Mouse (Mus musculus) ES-E14 (cell line): ENCODE data around the gene Hoxd11. TPM values are rescaled to one million over a fixed set of nuclear protein-coding genes. Genes with fewer than 3 reads are reported as not detected.

Experiments
- DNase-seq: peaks from one replicate; pipeline ENCODE4 v3.0.0-alpha.2; 2013; ENCODE audit warnings: low read depth, low spot score
- H3K27ac ChIP-seq: 2 replicates; pipeline ENCODE4 v1.5.1; 2012; ENCODE audit warnings: low read depth, mild to moderate bottlenecking, low read length, moderate library complexity, mixed read lengths; ENCODE audit not compliant: poor library complexity, insufficient read depth, severe bottlenecking
- H3K36me3 ChIP-seq: 2 replicates; pipeline ENCODE4 v1.6.1; 2012; ENCODE audit warnings: mild to moderate bottlenecking, low read length, moderate library complexity, mixed read lengths; ENCODE audit not compliant: control insufficient read depth, poor library complexity, insufficient read depth, severe bottlenecking
- H3K4me1 ChIP-seq, 2 experiments: fragments of 150-350 bp in 1 of 2; sonication (generic) in 1 of 2; 2 replicates each; pipeline ENCODE4 v1.6.1; 2012; ENCODE audit warnings: low read length in 2 of 2, mild to moderate bottlenecking in 1 of 2, mixed read lengths in 1 of 2; ENCODE audit not compliant: control insufficient read depth in 2 of 2, insufficient read depth in 2 of 2, poor library complexity in 1 of 2
- H3K4me3 ChIP-seq, 2 experiments: fragments of 150-350 bp in 1 of 2; sonication (generic) in 1 of 2; 2 replicates each; pipeline ENCODE4 v1.5.1; 2012; ENCODE audit warnings: low read length in 2 of 2, low read depth in 1 of 2, mild to moderate bottlenecking in 1 of 2, mixed read lengths in 1 of 2; ENCODE audit not compliant: insufficient read depth in 1 of 2, poor library complexity in 1 of 2, severe bottlenecking in 1 of 2
- H3K9ac ChIP-seq: 2 replicates; pipeline ENCODE4 v1.6.1; 2012; ENCODE audit warnings: low read depth, mild to moderate bottlenecking, low read length, mixed read lengths; ENCODE audit not compliant: poor library complexity, insufficient read depth, severe bottlenecking
- H3K9me3 ChIP-seq: fragments of 150-350 bp; sonication (generic); 2 replicates; pipeline ENCODE4 v1.6.1; 2012; ENCODE audit warnings: low read depth, mild to moderate bottlenecking, low read length; ENCODE audit not compliant: control insufficient read depth, insufficient read depth
- CHD2 ChIP-seq: IDR thresholded peaks from 2 replicates; pipeline ENCODE4 v1.6.1; 2014; ENCODE audit warnings: mild to moderate bottlenecking, low read depth, low read length, inconsistent platforms
- HCFC1 ChIP-seq: IDR thresholded peaks from 2 replicates; pipeline ENCODE4 v1.6.1; 2012; ENCODE audit warnings: low read length, inconsistent platforms, borderline replicate concordance; ENCODE audit not compliant: insufficient read depth
- MAFK ChIP-seq: IDR thresholded peaks from 2 replicates; pipeline ENCODE4 v1.6.1; 2014; ENCODE audit warnings: mild to moderate bottlenecking, low read depth, low read length, inconsistent platforms; ENCODE audit not compliant: insufficient read depth
- ZC3H11A ChIP-seq: IDR thresholded peaks from 2 replicates; pipeline ENCODE4 v1.6.1; 2012; ENCODE audit warnings: low read depth, mild to moderate bottlenecking, inconsistent platforms, low read length, borderline replicate concordance
- ZNF384 ChIP-seq: IDR thresholded peaks from 2 replicates; pipeline ENCODE4 v1.6.1; 2012; ENCODE audit warnings: low read depth, low read length, inconsistent platforms
- in situ Hi-C, 2 experiments: fragments of 600-800 bp; cut with MboI; formaldehyde crosslinking; loops; one replicate each; pipeline ENCODE4 v1.15.1; 2025; ENCODE audit warnings: low sequenced_read_pairs in 2 of 2, inconsistent platforms in 1 of 2; ENCODE audit not compliant: unreplicated experiment in 2 of 2
- total RNA-seq: library from RNA; depleted of rRNA; stranded (reverse); fragments of 300-350 nt; gene quantifications from 2 replicates; pipeline ENCODE4 v1.2.3, GENCODE M21; 2012

Hoxd11 gene
- total RNA-seq, 1 experiment, result 0.18 TPM

DNA sequence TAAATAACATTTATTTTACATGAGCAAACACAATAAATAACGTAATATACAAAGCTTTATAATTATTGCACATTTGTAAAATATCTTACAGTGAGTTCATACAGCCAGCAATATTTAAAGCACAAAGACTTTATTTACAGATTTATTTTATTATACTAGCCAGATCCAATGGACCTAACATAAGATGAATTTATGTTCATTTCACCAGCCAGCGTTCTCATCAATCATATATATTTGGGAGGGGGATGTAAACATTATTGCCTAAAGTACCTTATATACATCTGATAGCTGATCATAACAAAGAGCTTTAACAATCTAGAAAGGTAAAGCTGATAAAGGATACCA lies 26.4 kb upstream of the Hoxd11 start:
- H3K4me1 ChIP-seq, result no peaks in the 10 kb centered on the region
- no peak overlapping the region for H3K27ac ChIP-seq
- no peak for DNase-seq
- no peaks in the 10 kb centered on the region for H3K9me3 ChIP-seq
- H3K4me3 ChIP-seq, result no peak overlapping the region
- in situ Hi-C loops, result loop anchor here (25.0 kb wide), 2 partner anchors 591 to 1091 kb away; no protein-coding TSS in a partner anchor
- H3K36me3 ChIP-seq, result no peaks in the 10 kb centered on the region
- TF ChIP-seq MAFK (no peak), ZNF384 (no peak), ZC3H11A (no peak), CHD2 (no peak), HCFC1 (no peak)
- H3K9ac ChIP-seq, result no peak overlapping the region

DNA sequence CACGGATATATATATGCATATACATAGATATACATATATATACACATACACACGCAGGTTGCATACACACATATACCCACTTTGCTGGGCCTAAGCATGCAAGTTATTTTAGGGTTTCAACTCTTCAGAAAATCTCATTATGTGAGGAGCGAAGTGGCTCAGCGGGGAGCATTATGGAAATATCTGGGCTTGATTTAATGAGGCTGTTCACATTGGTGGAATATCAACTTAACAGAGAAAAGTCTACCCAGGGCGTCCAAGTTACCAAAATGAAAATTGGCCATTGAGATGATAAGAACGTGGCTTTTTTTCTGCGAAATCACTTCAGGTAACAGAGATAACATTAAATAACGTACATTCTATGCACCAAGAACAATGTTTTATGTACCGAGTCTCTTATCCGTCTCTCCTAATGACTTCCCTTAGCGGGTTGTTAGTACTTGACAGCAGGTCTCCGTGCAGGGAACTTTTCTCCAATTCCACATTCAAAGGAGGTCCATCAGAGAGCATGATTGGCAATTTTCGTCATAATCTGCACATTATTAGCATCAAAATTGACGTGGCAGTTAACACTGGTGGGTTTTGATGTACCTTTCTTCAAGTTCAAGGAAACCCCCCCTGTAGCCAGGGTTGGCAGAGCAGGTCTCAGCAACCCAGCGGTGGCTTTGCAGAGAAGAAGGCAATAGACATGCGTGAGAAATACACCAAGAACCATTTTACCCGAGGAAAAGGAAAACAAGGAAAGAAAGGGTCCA lies 25.4 kb upstream of the Hoxd11 start:
- TF ChIP-seq MAFK (no peak), HCFC1 (no peak), ZC3H11A (no peak), CHD2 (no peak), ZNF384 (no peak)
- no peak overlapping the region for H3K9ac ChIP-seq
- no peak overlapping the region for H3K27ac ChIP-seq
- no peaks in the 10 kb centered on the region for H3K4me1 ChIP-seq
- no peaks in the 10 kb centered on the region for H3K9me3 ChIP-seq
- DNase-seq, result no peak
- H3K36me3 ChIP-seq, result no peaks in the 10 kb centered on the region
- H3K4me3 ChIP-seq, result no peak overlapping the region
- in situ Hi-C loops, result loop anchor here (25.0 kb wide), 2 partner anchors 592 to 1092 kb away; no protein-coding TSS in a partner anchor

- no peak for TF ChIP-seq ZC3H11A
- no peak for TF ChIP-seq HCFC1
- TF ChIP-seq CHD2, result no peak
- no peak for TF ChIP-seq MAFK
- no peak for TF ChIP-seq ZNF384
- H3K4me1 ChIP-seq, result no peaks in the 10 kb centered on the region
- H3K27ac ChIP-seq, result no peak overlapping the region
- H3K9ac ChIP-seq, result no peak overlapping the region
- H3K36me3 ChIP-seq, result no peaks in the 10 kb centered on the region
- in situ Hi-C loops, result loop anchor here (25.0 kb wide), 2 partner anchors 593 to 1093 kb away; no protein-coding TSS in a partner anchor
- peak overlapping the region; percentile 2 to 67; a peak in 2 of 4 replicates for H3K4me3 ChIP-seq
- DNase-seq, result no peak
- no peaks in the 10 kb centered on the region for H3K9me3 ChIP-seq
Observed at GRCm38 (mm10) chr2:74654743-74655419, 24.5 kb upstream of the Hoxd11 start.

DNA sequence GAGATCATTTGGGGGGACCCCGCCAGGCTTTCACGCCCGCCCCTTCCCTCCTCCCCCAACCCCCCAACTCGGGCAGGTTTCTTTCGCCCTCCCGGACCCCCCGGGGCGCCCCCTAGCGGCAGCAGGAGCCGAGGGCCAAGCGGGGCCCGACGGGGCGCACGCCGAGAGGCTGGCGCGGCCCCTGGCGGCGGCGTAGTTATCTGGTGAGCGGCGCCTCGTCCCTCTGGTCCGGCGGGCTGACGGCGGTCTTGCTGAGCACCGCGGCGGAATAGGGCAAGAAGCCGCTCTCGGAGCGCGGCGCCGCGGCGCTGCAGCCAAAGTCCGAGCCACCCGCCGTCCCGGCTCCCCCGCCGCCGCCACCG lies 24.0 kb upstream of the Hoxd11 start:
- Histone ChIP-seq H3K4me1 (no peaks in the 10 kb centered on the region), H3K27ac (no peak overlapping the region), H3K36me3 (no peaks in the 10 kb centered on the region), H3K9ac (no peak overlapping the region), H3K4me3 (peak overlapping the region; percentile 25 to 67; a peak in 2 of 4 replicates), H3K9me3 (no peaks in the 10 kb centered on the region)
- no peak for TF ChIP-seq CHD2
- no peak for TF ChIP-seq MAFK
- TF ChIP-seq HCFC1, result no peak
- TF ChIP-seq ZC3H11A, result no peak
- no peak for TF ChIP-seq ZNF384
- in situ Hi-C loops, result loop anchor here (25.0 kb wide), 2 partner anchors 593 to 1093 kb away; no protein-coding TSS in a partner anchor
- no peak for DNase-seq
